Mouse (Mus musculus) myocyte (in vitro differentiated cells): ENCODE results near the gene Hoxb2.

Source experiments
- MAX ChIP-seq: IDR thresholded peaks from one replicate; pipeline ENCODE4 v1.6.1; 2011; ENCODE audit warnings: low read depth, mild to moderate bottlenecking, control low read depth
- MYOG ChIP-seq, 3 experiments: IDR thresholded peaks; one replicate each; pipeline ENCODE4 v1.6.1; 2011; ENCODE audit warnings: control low read depth in 2 of 3, low read depth in 2 of 3, mild to moderate bottlenecking in 2 of 3; ENCODE audit not compliant: insufficient read length in 2 of 3, control insufficient read depth in 1 of 3, insufficient read depth in 1 of 3
- POLR2A ChIP-seq: IDR thresholded peaks from one replicate; pipeline ENCODE4 v1.6.1; 2011; ENCODE audit warnings: low read depth, mild to moderate bottlenecking, control low read depth, moderate library complexity; ENCODE audit not compliant: insufficient read length
- USF1 ChIP-seq: IDR thresholded peaks from one replicate; pipeline ENCODE4 v1.6.1; 2011; ENCODE audit warnings: low read depth, mild to moderate bottlenecking, control low read depth, moderate library complexity

DNA sequence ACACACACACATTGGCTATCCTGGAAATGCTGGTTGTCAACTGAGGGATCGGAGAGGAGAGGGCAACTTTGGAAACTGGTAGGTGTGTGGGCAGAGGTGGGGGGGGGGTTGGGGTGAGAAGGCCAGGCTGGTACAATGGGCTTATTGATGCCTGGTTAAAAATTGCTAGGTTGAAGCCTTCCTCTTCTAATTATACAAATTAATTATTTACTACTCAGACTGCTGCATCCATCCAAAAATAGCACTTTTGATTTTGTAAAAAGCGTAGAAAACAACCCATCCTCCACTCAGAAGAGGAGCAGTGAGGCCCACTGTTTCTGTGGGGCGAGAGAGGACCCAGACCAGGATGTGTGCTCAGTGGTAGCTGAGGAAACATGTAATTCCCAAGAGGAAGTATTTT, 15.3 kb upstream of the Hoxb2 start:
- TF ChIP-seq POLR2A (no peak), MYOG (IDR thresholded peaks at IDR 0.05; ENCODE audit: control insufficient read depth in 1 of 3, insufficient read depth in 1 of 3, insufficient read length in 2 of 3, low read depth in 2 of 3) (no peak), USF1 (no peak), MAX (no peak)
